Mouse (Mus musculus): ENCODE measurements around the gene Klhl42. TPM values are rescaled to one million over a fixed set of nuclear protein-coding genes. Genes with fewer than 3 reads are reported as not detected.

Klhl42 gene
- total RNA-seq, 4 experiments from 2014 or later: 23.3 to 27.7 (median 24.8) TPM

GRCm38 (mm10) chr6:147151839-147152238 lies 60.7 kb downstream of the Klhl42 start:
- no peak for DNase-seq

GRCm38 (mm10) chr6:147155085-147155484 lies 63.9 kb downstream of the Klhl42 start:
- no peak for DNase-seq

GRCm38 (mm10) chr6:147161818-147162584 lies 70.8 kb downstream of the Klhl42 start:
- DNase-seq: no peak

Other genes with a start within 250 kb of the Klhl42 start
- not detected for gene Smco2, start 241.3 kb upstream of the Klhl42 start, total RNA-seq (2022)
- 100 to 1,000 TPM in 2 of 4 experiments, 10 to 100 TPM in 2; 80.0 to 138 (median 105) TPM for gene Ppfibp1, start 202.9 kb upstream of the Klhl42 start, total RNA-seq (2022)
- not detected for gene 1700034J05Rik, start 137.0 kb upstream of the Klhl42 start, total RNA-seq (2022)
- gene Rep15, start 58.8 kb upstream of the Klhl42 start, total RNA-seq (2022): 1 to 10 TPM in 3 of 4 experiments, under 1 TPM in 1; 0.70 to 2.7 (median 1.2) TPM
- 10 to 100 TPM; 75.1 to 86.0 (median 81.8) TPM for gene Mrps35, start 48.6 kb upstream of the Klhl42 start, total RNA-seq (2022)
- under 1 TPM in 2 of 4 experiments, not detected in 2; 0.35 to 0.80 TPM for gene Mansc4, start 4.3 kb upstream of the Klhl42 start, total RNA-seq (2022)
- under 1 TPM; 0.30 to 0.52 (median 0.41) TPM for gene Pthlh, start 172.8 kb downstream of the Klhl42 start, total RNA-seq (2022)